Mouse (Mus musculus) myocyte (in vitro differentiated cells): ENCODE measurements around the gene Scrn3. TPM values are rescaled to one million over a fixed set of nuclear protein-coding genes. Genes with fewer than 3 reads are reported as not detected.

ENCODE experiments used
- H3K27me3 ChIP-seq: one replicate; pipeline ENCODE4 v1.6.1; 2011; ENCODE audit not compliant: control insufficient read depth, insufficient read depth, insufficient read length
- H3K36me3 ChIP-seq: one replicate; pipeline ENCODE4 v1.6.1; 2011; ENCODE audit not compliant: control insufficient read depth, insufficient read depth
- H3K4me2 ChIP-seq: one replicate; pipeline ENCODE4 v1.6.1; 2011; ENCODE audit warnings: low read depth, control low read depth
- H3K4me3 ChIP-seq: one replicate; pipeline ENCODE4 v1.5.1; 2011; ENCODE audit warnings: mild to moderate bottlenecking, control low read depth, moderate library complexity
- H3K79me2 ChIP-seq: one replicate; pipeline ENCODE4 v1.6.1; 2011; ENCODE audit not compliant: control insufficient read depth, insufficient read depth
- H3ac ChIP-seq: one replicate; pipeline ENCODE4 v1.6.1; 2011; ENCODE audit not compliant: control insufficient read depth, insufficient read length
- CEBPB ChIP-seq: IDR thresholded peaks from 2 replicates; pipeline ENCODE4 v1.6.1; 2011; ENCODE audit warnings: mild to moderate bottlenecking, moderate library complexity; ENCODE audit not compliant: poor library complexity, insufficient read depth, severe bottlenecking
- E2F4 ChIP-seq: IDR thresholded peaks from one replicate; pipeline ENCODE4 v1.6.1; 2011; ENCODE audit warnings: mild to moderate bottlenecking, control low read depth, moderate library complexity; ENCODE audit not compliant: insufficient read depth
- MAX ChIP-seq: IDR thresholded peaks from one replicate; pipeline ENCODE4 v1.6.1; 2011; ENCODE audit warnings: low read depth, mild to moderate bottlenecking, control low read depth
- MYOD1 ChIP-seq, 3 experiments: IDR thresholded peaks; one replicate each; pipeline ENCODE4 v1.6.1; 2011; ENCODE audit warnings: control low read depth in 2 of 3, low read depth in 2 of 3, mild to moderate bottlenecking in 2 of 3, moderate library complexity in 1 of 3; ENCODE audit not compliant: insufficient read length in 2 of 3, control insufficient read depth in 1 of 3
- MYOG ChIP-seq, 3 experiments: IDR thresholded peaks; one replicate each; pipeline ENCODE4 v1.6.1; 2011; ENCODE audit warnings: control low read depth in 2 of 3, low read depth in 2 of 3, mild to moderate bottlenecking in 2 of 3; ENCODE audit not compliant: insufficient read length in 2 of 3, control insufficient read depth in 1 of 3, insufficient read depth in 1 of 3
- POLR2A ChIP-seq: IDR thresholded peaks from one replicate; pipeline ENCODE4 v1.6.1; 2011; ENCODE audit warnings: low read depth, mild to moderate bottlenecking, control low read depth, moderate library complexity; ENCODE audit not compliant: insufficient read length
- POLR2AphosphoS2 ChIP-seq: IDR thresholded peaks from one replicate; pipeline ENCODE4 v1.6.1; 2011; ENCODE audit warnings: low read depth, control low read depth; ENCODE audit not compliant: insufficient read length
- REST ChIP-seq: IDR thresholded peaks from one replicate; pipeline ENCODE4 v1.6.1; 2011; ENCODE audit warnings: mild to moderate bottlenecking, control low read depth, moderate library complexity; ENCODE audit not compliant: insufficient read depth, insufficient read length
- SRF ChIP-seq: IDR thresholded peaks from one replicate; pipeline ENCODE4 v1.6.1; 2011; ENCODE audit warnings: low read depth; ENCODE audit not compliant: control insufficient read depth, insufficient read length
- TCF12 ChIP-seq: IDR thresholded peaks from one replicate; pipeline ENCODE4 v1.6.1; 2011; ENCODE audit warnings: mild to moderate bottlenecking, control low read depth; ENCODE audit not compliant: poor library complexity, insufficient read depth, severe bottlenecking
- TCF3 ChIP-seq: IDR thresholded peaks from one replicate; pipeline ENCODE4 v1.6.1; 2011; ENCODE audit warnings: low read depth, control low read depth; ENCODE audit not compliant: insufficient read length
- USF1 ChIP-seq: IDR thresholded peaks from one replicate; pipeline ENCODE4 v1.6.1; 2011; ENCODE audit warnings: low read depth, mild to moderate bottlenecking, control low read depth, moderate library complexity
- polyA plus RNA-seq: library from polyadenylated mRNA; unstranded; fragments of >200 nt; fragmentation: generic; extraction: Trizol; gene quantifications from one replicate; pipeline ENCODE4 v1.2.1, GENCODE M21; 2012; ENCODE audit warnings: missing spikeins

The Scrn3 gene
- polyA plus RNA-seq, 1 experiment, result 10.7 TPM

GRCm38 (mm10) chr2:73278131-73278854, 34.1 kb upstream of the Scrn3 start:
- TF ChIP-seq MYOD1 (IDR thresholded peaks at IDR 0.05; ENCODE audit: control insufficient read depth in 1 of 3, insufficient read length in 2 of 3, low read depth in 2 of 3) (no peak), SRF (no peak), POLR2AphosphoS2 (no peak), CEBPB (no peak), POLR2A (no peak), TCF12 (no peak), REST (no peak), MAX (no peak), E2F4 (no peak), TCF3 (no peak), MYOG (IDR thresholded peaks at IDR 0.05; ENCODE audit: control insufficient read depth in 1 of 3, insufficient read depth in 1 of 3, insufficient read length in 2 of 3, low read depth in 2 of 3) (no peak), USF1 (no peak)
- H3K4me3 ChIP-seq, result no peak overlapping the region
- H3ac ChIP-seq, result no peak overlapping the region
- H3K27me3 ChIP-seq, result peaks cover 23% of the 10 kb centered on the region
- H3K36me3 ChIP-seq, result no peaks in the 10 kb centered on the region
- no peaks in the 10 kb centered on the region for H3K79me2 ChIP-seq
- peak overlapping the region; percentile 79 for H3K4me2 ChIP-seq

GRCm38 (mm10) chr2:73278869-73279268, 33.5 kb upstream of the Scrn3 start:
- Histone ChIP-seq H3K4me2 (peak overlapping the region; percentile 79), H3K79me2 (no peaks in the 10 kb centered on the region), H3K27me3 (peaks cover 17% of the 10 kb centered on the region), H3K4me3 (no peak overlapping the region), H3K36me3 (no peaks in the 10 kb centered on the region), H3ac (no peak overlapping the region)
- TF ChIP-seq REST (no peak), MYOG (IDR thresholded peaks at IDR 0.05; ENCODE audit: control insufficient read depth in 1 of 3, insufficient read depth in 1 of 3, insufficient read length in 2 of 3, low read depth in 2 of 3) (no peak), USF1 (no peak), MYOD1 (IDR thresholded peaks at IDR 0.05; ENCODE audit: control insufficient read depth in 1 of 3, insufficient read length in 2 of 3, low read depth in 2 of 3) (no peak), MAX (no peak), E2F4 (no peak), TCF3 (no peak), SRF (no peak), CEBPB (no peak)

- H3K36me3 ChIP-seq, result no peaks in the 10 kb centered on the region
- H3K79me2 ChIP-seq, result no peaks in the 10 kb centered on the region
- H3K4me3 ChIP-seq, result no peak overlapping the region
- no peak for TF ChIP-seq TCF12
- TF ChIP-seq MYOD1 (IDR thresholded peaks at IDR 0.05; ENCODE audit: control insufficient read depth in 1 of 3, insufficient read length in 2 of 3, low read depth in 2 of 3), result no peak
- TF ChIP-seq CEBPB, result no peak
- no peak for TF ChIP-seq TCF3
- no peak for TF ChIP-seq MYOG (IDR thresholded peaks at IDR 0.05; ENCODE audit: control insufficient read depth in 1 of 3, insufficient read depth in 1 of 3, insufficient read length in 2 of 3, low read depth in 2 of 3)
- TF ChIP-seq E2F4, result no peak
- no peak for TF ChIP-seq POLR2A
- TF ChIP-seq REST, result no peak
- no peak for TF ChIP-seq MAX
- no peak for TF ChIP-seq SRF
- no peak for TF ChIP-seq POLR2AphosphoS2
- no peak overlapping the region for H3ac ChIP-seq
- H3K4me2 ChIP-seq, result peak overlapping the region; percentile 79
- H3K27me3 ChIP-seq, result peaks cover 11% of the 10 kb centered on the region
Observed at GRCm38 (mm10) chr2:73279271-73280038, 32.9 kb upstream of the Scrn3 start.

- TF ChIP-seq E2F4 (no peak), USF1 (no peak), TCF3 (no peak), REST (no peak), MYOG (IDR thresholded peaks at IDR 0.05; ENCODE audit: control insufficient read depth in 1 of 3, insufficient read depth in 1 of 3, insufficient read length in 2 of 3, low read depth in 2 of 3) (no peak), MAX (no peak), TCF12 (no peak), MYOD1 (IDR thresholded peaks at IDR 0.05; ENCODE audit: control insufficient read depth in 1 of 3, insufficient read length in 2 of 3, low read depth in 2 of 3) (no peak), POLR2A (no peak), POLR2AphosphoS2 (no peak), SRF (no peak), CEBPB (no peak)
- no peaks in the 10 kb centered on the region for H3K79me2 ChIP-seq
- no peak overlapping the region for H3ac ChIP-seq
- H3K4me3 ChIP-seq, result no peak overlapping the region
- no peak overlapping the region for H3K4me2 ChIP-seq
- no peaks in the 10 kb centered on the region for H3K36me3 ChIP-seq
- H3K27me3 ChIP-seq, result peaks cover 8% of the 10 kb centered on the region
Observed at GRCm38 (mm10) chr2:73280356-73281047, 31.9 kb upstream of the Scrn3 start.
